Mouse (Mus musculus) erythroblast, embryonic 14.5 days (primary cell): ENCODE results near the gene Corin.

Experiments
- GATA1 ChIP-seq: IDR thresholded peaks from 2 replicates; pipeline ENCODE4 v1.6.1; 2012; ENCODE audit warnings: low read length, inconsistent platforms, mixed read lengths
- TAL1 ChIP-seq: IDR thresholded peaks from 3 replicates; pipeline ENCODE4 v1.6.1; 2012; ENCODE audit warnings: low read length, inconsistent platforms, mixed read lengths

- TF ChIP-seq GATA1: no peak
- TF ChIP-seq TAL1: no peak
These were observed 249.3 kb downstream of the Corin start for GRCm38 (mm10) chr5:72254958-72255357.
